Mouse (Mus musculus): ENCODE measurements at regions not wholly inside any gene's neighbourhood (a gene's known extent, or its start where the extent isn't known, plus 50 kb on each side); places are given as distances from the start of the nearest gene placed in this dataset.

GRCm38 (mm10) chr13:26142811-26143210, 627.2 kb downstream of the Hdgfl1 start:
- TF ChIP-seq GATA1 (IDR thresholded peaks at IDR 0.05; ENCODE audit: low read depth, low read length) (no peak), POLR2A (IDR thresholded peaks at IDR 0.05; ENCODE audit: control insufficient read depth in 1 of 2, insufficient read depth in 1 of 2, low read depth in 1 of 2, low read length in 2 of 2, poor library complexity in 1 of 2) (no peak)

All from MEL (cell line).